Mouse (Mus musculus): ENCODE measurements at regions not wholly inside any gene's neighbourhood (a gene's known extent, or its start where the extent isn't known, plus 50 kb on each side); places are given as distances from the start of the nearest gene placed in this dataset.

DNA sequence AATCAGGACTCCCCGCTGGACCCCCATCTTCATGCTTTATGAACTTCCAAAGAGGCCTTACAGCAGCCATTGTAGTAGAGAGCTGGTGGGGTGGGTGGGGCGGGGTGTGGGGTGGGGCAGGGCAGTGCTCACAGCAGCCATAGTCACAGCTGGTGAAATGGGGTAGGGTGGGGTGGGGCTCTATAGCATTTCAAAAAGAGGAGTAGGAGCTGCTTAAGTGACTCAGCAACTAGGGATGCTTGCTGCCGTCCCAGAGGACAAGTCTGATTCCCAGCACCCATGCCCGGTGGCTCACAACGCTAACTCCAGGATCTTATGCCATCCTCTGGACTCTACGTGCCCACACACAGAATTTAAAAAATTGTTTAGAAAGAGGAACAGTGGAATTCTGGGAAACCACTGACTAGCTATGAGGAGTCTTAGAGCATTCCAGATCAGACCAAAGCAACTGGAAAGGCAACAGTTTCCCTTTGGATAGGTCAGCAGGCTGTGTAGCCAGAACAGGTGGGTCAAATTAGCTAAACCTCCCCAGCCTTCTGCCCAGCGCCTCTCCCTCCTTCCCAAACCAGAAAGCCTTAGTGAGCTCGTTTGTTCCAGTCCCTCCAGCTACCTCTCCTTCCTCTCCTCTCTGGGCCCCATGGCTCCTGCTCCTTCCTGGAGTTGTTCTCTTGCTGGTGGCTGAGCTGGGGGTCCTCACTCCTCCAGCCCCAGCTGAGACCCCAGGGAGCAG lies 89.7 kb downstream of the Syf2 start:
- no peak overlapping the region for H3K4me3 ChIP-seq (ENCODE audit: insufficient read depth in 1 of 2, low read depth in 2 of 2, low read length in 2 of 2)
- H3K9me3 ChIP-seq (ENCODE audit: control insufficient read depth, low read length): no peaks in the 10 kb centered on the region
- H3K27ac ChIP-seq: no peak overlapping the region
- ATAC-seq (ENCODE audit: insufficient read depth): peak; percentile 48; the same call in 1 of the 2 replicates
- H3K9ac ChIP-seq (replicated peaks): no peak overlapping the region
- no peak overlapping the region for H3K4me2 ChIP-seq (ENCODE audit: low read depth)
- H3K36me3 ChIP-seq (replicated peaks; ENCODE audit: control insufficient read depth, insufficient read depth, low read depth): no peaks in the 10 kb centered on the region
- peaks cover 3% of the 10 kb centered on the region; the same call in 1 of the 2 replicates for H3K27me3 ChIP-seq (ENCODE audit: control insufficient read depth, insufficient read depth, low read length)
- peaks cover 0 to 7% of the 10 kb centered on the region in 2 experiments; a peak in 1 of 4 replicates for H3K4me1 ChIP-seq (replicated peaks; ENCODE audit: control insufficient read depth in 2 of 2, insufficient read depth in 2 of 2, low read length in 1 of 2)
- WGBS (ENCODE audit: insufficient replicate concordance): 62% methylated on average over 8 of the region's 8 CpGs
- no peak for DNase-seq (ENCODE audit: low read depth in 3 of 3, low spot score in 3 of 3)
- TF ChIP-seq EP300 (IDR thresholded peaks at IDR 0.05; ENCODE audit: low read depth) (no peak), CTCF (IDR thresholded peaks at IDR 0.05; ENCODE audit: low read depth) (no peak)

DNA sequence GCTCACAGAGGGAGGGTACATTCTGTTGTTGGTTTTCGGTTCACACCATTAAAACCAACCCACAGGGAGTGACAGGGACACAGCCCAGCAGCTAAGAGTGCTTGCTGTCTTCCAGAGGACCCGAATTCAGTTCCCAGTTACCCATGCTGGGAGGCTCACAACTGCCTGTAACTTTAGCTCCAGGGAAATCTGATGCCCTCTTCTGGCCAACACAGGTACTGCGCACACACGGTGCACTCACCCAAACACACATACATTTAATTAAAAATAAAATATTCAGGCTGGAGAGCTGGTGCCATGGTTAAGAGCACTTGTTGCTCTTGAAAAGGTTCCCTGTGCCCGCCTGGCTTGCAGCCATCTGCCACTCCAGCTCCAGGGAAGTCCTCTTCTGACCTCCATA lies 92.5 kb downstream of the Syf2 start:
- Histone ChIP-seq H3K4me2 (ENCODE audit: low read depth) (no peak overlapping the region), H3K27me3 (ENCODE audit: control insufficient read depth, insufficient read depth, low read length) (peaks cover 4% of the 10 kb centered on the region; the same call in 1 of the 2 replicates), H3K9ac (replicated peaks) (no peak overlapping the region), H3K36me3 (replicated peaks; ENCODE audit: control insufficient read depth, insufficient read depth, low read depth) (no peaks in the 10 kb centered on the region), H3K27ac (no peak overlapping the region), H3K4me3 (ENCODE audit: insufficient read depth in 1 of 2, low read depth in 2 of 2, low read length in 2 of 2) (no peak overlapping the region), H3K4me1 (replicated peaks; ENCODE audit: control insufficient read depth in 2 of 2, insufficient read depth in 2 of 2, low read length in 1 of 2) (peaks cover 0 to 7% of the 10 kb centered on the region in 2 experiments; a peak in 1 of 4 replicates), H3K9me3 (ENCODE audit: control insufficient read depth, low read length) (no peaks in the 10 kb centered on the region)
- DNase-seq (ENCODE audit: low read depth in 3 of 3, low spot score in 3 of 3): no peak
- peak; percentile 77 for TF ChIP-seq CTCF (IDR thresholded peaks at IDR 0.05; ENCODE audit: low read depth)
- TF ChIP-seq EP300 (IDR thresholded peaks at IDR 0.05; ENCODE audit: low read depth): no peak
- 84% methylated on average over 5 of the region's 5 CpGs for WGBS (ENCODE audit: insufficient replicate concordance)
- no peak for ATAC-seq (ENCODE audit: insufficient read depth)

DNA sequence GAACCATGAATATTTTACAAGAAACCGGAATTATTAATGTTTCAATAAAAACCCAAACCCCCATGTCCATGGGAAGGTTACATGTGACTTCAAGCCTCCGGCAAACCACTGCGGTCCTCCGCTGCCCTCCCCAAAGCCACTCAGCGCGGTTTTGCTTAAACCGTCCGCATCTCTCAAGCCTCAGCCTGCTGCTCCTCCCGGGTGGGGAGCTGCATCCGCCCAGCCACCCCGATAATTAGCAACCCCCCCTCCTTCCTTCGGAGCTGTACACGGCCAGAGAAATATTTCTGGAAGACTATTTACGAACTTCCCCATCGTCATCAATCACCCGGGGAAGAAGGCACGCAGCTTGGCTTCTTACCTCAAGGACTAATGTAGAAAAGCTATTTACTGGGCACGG lies 94.7 kb upstream of the Runx3 start:
- Histone ChIP-seq H3K4me2 (ENCODE audit: low read depth) (no peak overlapping the region), H3K27ac (no peak overlapping the region), H3K27me3 (ENCODE audit: control insufficient read depth, insufficient read depth, low read length) (peaks cover 4% of the 10 kb centered on the region; the same call in 1 of the 2 replicates), H3K9me3 (ENCODE audit: control insufficient read depth, low read length) (no peaks in the 10 kb centered on the region), H3K4me3 (ENCODE audit: insufficient read depth in 1 of 2, low read depth in 2 of 2, low read length in 2 of 2) (no peak overlapping the region), H3K4me1 (replicated peaks; ENCODE audit: control insufficient read depth in 2 of 2, insufficient read depth in 2 of 2, low read length in 1 of 2) (no peaks in the 10 kb centered on the region), H3K36me3 (replicated peaks; ENCODE audit: control insufficient read depth, insufficient read depth, low read depth) (no peaks in the 10 kb centered on the region), H3K9ac (replicated peaks) (no peak overlapping the region)
- TF ChIP-seq EP300 (IDR thresholded peaks at IDR 0.05; ENCODE audit: low read depth): no peak
- no peak for TF ChIP-seq CTCF (IDR thresholded peaks at IDR 0.05; ENCODE audit: low read depth)
- WGBS (ENCODE audit: insufficient replicate concordance): 27% methylated on average over 18 of the region's 18 CpGs
- no peak for ATAC-seq (ENCODE audit: insufficient read depth)
- DNase-seq (ENCODE audit: low read depth in 3 of 3, low spot score in 3 of 3): no peak

DNA sequence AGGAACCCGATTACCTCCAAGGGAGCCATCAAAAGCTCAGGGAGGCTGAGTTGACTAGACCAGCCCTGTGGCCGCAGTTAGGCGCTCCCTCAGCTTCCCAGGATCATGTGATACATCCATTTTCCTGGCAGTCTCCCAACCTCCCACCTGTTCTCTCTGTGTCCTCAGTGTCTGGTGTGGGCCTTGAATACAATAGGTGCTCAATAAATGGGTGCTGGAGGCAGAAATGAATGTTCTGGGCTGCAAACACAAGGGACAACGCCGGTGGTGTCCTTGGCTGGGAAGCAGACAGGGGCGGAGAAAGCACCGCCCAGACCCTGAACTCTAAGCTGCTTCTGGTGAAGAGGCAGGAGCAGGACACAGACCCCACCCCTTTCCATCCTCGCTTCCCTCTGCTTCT lies 93.3 kb upstream of the Runx3 start:
- TF ChIP-seq CTCF (IDR thresholded peaks at IDR 0.05; ENCODE audit: low read depth): no peak
- TF ChIP-seq EP300 (IDR thresholded peaks at IDR 0.05; ENCODE audit: low read depth): no peak
- 66% methylated on average over 8 of the region's 8 CpGs for WGBS (ENCODE audit: insufficient replicate concordance)
- ATAC-seq (ENCODE audit: insufficient read depth): no peak

DNA sequence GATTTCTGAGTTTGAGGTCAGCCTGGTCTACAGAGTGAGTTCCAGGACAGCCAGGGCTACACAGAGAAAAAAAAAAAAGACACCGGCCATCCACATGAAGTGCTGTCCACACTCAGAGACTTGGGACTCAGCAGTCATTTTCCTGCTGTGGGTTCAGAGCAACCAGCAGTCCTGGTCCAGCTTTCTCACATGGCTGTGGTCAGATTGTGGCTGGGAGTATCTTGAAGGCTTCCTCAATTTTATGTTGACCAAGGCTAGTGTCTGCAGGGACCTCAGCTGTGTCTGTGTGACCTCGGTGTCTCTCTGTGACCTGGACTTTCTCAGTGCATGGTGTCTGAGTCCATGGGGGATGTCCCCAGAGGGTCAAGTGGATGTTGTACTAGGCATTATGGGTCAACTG lies 90.7 kb upstream of the Runx3 start:
- DNase-seq (ENCODE audit: low read depth in 3 of 3, low spot score in 3 of 3) (no peak), ATAC-seq (ENCODE audit: insufficient read depth) (no peak)
- TF ChIP-seq EP300 (IDR thresholded peaks at IDR 0.05; ENCODE audit: low read depth) (no peak), CTCF (IDR thresholded peaks at IDR 0.05; ENCODE audit: low read depth) (no peak)
- 43% methylated on average over 2 of the region's 2 CpGs for WGBS (ENCODE audit: insufficient replicate concordance)
- Histone ChIP-seq H3K9me3 (ENCODE audit: control insufficient read depth, low read length) (no peaks in the 10 kb centered on the region), H3K4me3 (ENCODE audit: insufficient read depth in 1 of 2, low read depth in 2 of 2, low read length in 2 of 2) (no peak overlapping the region), H3K27ac (no peak overlapping the region), H3K9ac (replicated peaks) (no peak overlapping the region), H3K36me3 (replicated peaks; ENCODE audit: control insufficient read depth, insufficient read depth, low read depth) (no peaks in the 10 kb centered on the region), H3K4me2 (ENCODE audit: low read depth) (no peak overlapping the region), H3K4me1 (replicated peaks; ENCODE audit: control insufficient read depth in 2 of 2, insufficient read depth in 2 of 2, low read length in 1 of 2) (no peaks in the 10 kb centered on the region), H3K27me3 (ENCODE audit: control insufficient read depth, insufficient read depth, low read length) (peaks cover 4% of the 10 kb centered on the region; the same call in 1 of the 2 replicates)

More for the DNA sequence above, 93.3 kb upstream of the Runx3 start:
- Histone ChIP-seq H3K4me3 (ENCODE audit: insufficient read depth in 1 of 2, low read depth in 2 of 2, low read length in 2 of 2) (no peak overlapping the region), H3K36me3 (replicated peaks; ENCODE audit: control insufficient read depth, insufficient read depth, low read depth) (no peaks in the 10 kb centered on the region), H3K9ac (replicated peaks) (no peak overlapping the region), H3K9me3 (ENCODE audit: control insufficient read depth, low read length) (no peaks in the 10 kb centered on the region), H3K4me2 (ENCODE audit: low read depth) (no peak overlapping the region), H3K27ac (no peak overlapping the region), H3K4me1 (replicated peaks; ENCODE audit: control insufficient read depth in 2 of 2, insufficient read depth in 2 of 2, low read length in 1 of 2) (no peaks in the 10 kb centered on the region), H3K27me3 (ENCODE audit: control insufficient read depth, insufficient read depth, low read length) (peaks cover 4% of the 10 kb centered on the region; the same call in 1 of the 2 replicates)
- no peak for DNase-seq (ENCODE audit: low read depth in 3 of 3, low spot score in 3 of 3)

All from liver, embryonic 14.5 days (tissue).